Mouse (Mus musculus) myocyte (in vitro differentiated cells): ENCODE data around the gene Slc7a8. TPM values are rescaled to one million over a fixed set of nuclear protein-coding genes. Genes with fewer than 3 reads are reported as not detected.

ENCODE experiments used
- H3K27me3 ChIP-seq: one replicate; pipeline ENCODE4 v1.6.1; 2011; ENCODE audit not compliant: control insufficient read depth, insufficient read depth, insufficient read length
- H3K36me3 ChIP-seq: one replicate; pipeline ENCODE4 v1.6.1; 2011; ENCODE audit not compliant: control insufficient read depth, insufficient read depth
- H3K4me2 ChIP-seq: one replicate; pipeline ENCODE4 v1.6.1; 2011; ENCODE audit warnings: low read depth, control low read depth
- H3K4me3 ChIP-seq: one replicate; pipeline ENCODE4 v1.5.1; 2011; ENCODE audit warnings: mild to moderate bottlenecking, control low read depth, moderate library complexity
- H3K79me2 ChIP-seq: one replicate; pipeline ENCODE4 v1.6.1; 2011; ENCODE audit not compliant: control insufficient read depth, insufficient read depth
- H3ac ChIP-seq: one replicate; pipeline ENCODE4 v1.6.1; 2011; ENCODE audit not compliant: control insufficient read depth, insufficient read length
- CEBPB ChIP-seq: IDR thresholded peaks from 2 replicates; pipeline ENCODE4 v1.6.1; 2011; ENCODE audit warnings: mild to moderate bottlenecking, moderate library complexity; ENCODE audit not compliant: poor library complexity, insufficient read depth, severe bottlenecking
- E2F4 ChIP-seq: IDR thresholded peaks from one replicate; pipeline ENCODE4 v1.6.1; 2011; ENCODE audit warnings: mild to moderate bottlenecking, control low read depth, moderate library complexity; ENCODE audit not compliant: insufficient read depth
- MAX ChIP-seq: IDR thresholded peaks from one replicate; pipeline ENCODE4 v1.6.1; 2011; ENCODE audit warnings: low read depth, mild to moderate bottlenecking, control low read depth
- MYOD1 ChIP-seq, 3 experiments: IDR thresholded peaks; one replicate each; pipeline ENCODE4 v1.6.1; 2011; ENCODE audit warnings: control low read depth in 2 of 3, low read depth in 2 of 3, mild to moderate bottlenecking in 2 of 3, moderate library complexity in 1 of 3; ENCODE audit not compliant: insufficient read length in 2 of 3, control insufficient read depth in 1 of 3
- MYOG ChIP-seq, 3 experiments: IDR thresholded peaks; one replicate each; pipeline ENCODE4 v1.6.1; 2011; ENCODE audit warnings: control low read depth in 2 of 3, low read depth in 2 of 3, mild to moderate bottlenecking in 2 of 3; ENCODE audit not compliant: insufficient read length in 2 of 3, control insufficient read depth in 1 of 3, insufficient read depth in 1 of 3
- POLR2A ChIP-seq: IDR thresholded peaks from one replicate; pipeline ENCODE4 v1.6.1; 2011; ENCODE audit warnings: low read depth, mild to moderate bottlenecking, control low read depth, moderate library complexity; ENCODE audit not compliant: insufficient read length
- POLR2AphosphoS2 ChIP-seq: IDR thresholded peaks from one replicate; pipeline ENCODE4 v1.6.1; 2011; ENCODE audit warnings: low read depth, control low read depth; ENCODE audit not compliant: insufficient read length
- REST ChIP-seq: IDR thresholded peaks from one replicate; pipeline ENCODE4 v1.6.1; 2011; ENCODE audit warnings: mild to moderate bottlenecking, control low read depth, moderate library complexity; ENCODE audit not compliant: insufficient read depth, insufficient read length
- SRF ChIP-seq: IDR thresholded peaks from one replicate; pipeline ENCODE4 v1.6.1; 2011; ENCODE audit warnings: low read depth; ENCODE audit not compliant: control insufficient read depth, insufficient read length
- TCF3 ChIP-seq: IDR thresholded peaks from one replicate; pipeline ENCODE4 v1.6.1; 2011; ENCODE audit warnings: low read depth, control low read depth; ENCODE audit not compliant: insufficient read length
- USF1 ChIP-seq: IDR thresholded peaks from one replicate; pipeline ENCODE4 v1.6.1; 2011; ENCODE audit warnings: low read depth, mild to moderate bottlenecking, control low read depth, moderate library complexity
- polyA plus RNA-seq: library from polyadenylated mRNA; unstranded; fragments of >200 nt; fragmentation: generic; extraction: Trizol; gene quantifications from one replicate; pipeline ENCODE4 v1.2.1, GENCODE M21; 2012; ENCODE audit warnings: missing spikeins

Slc7a8 gene
- polyA plus RNA-seq, 1 experiment: not detected

- Histone ChIP-seq H3K36me3 (peaks cover 14% of the 10 kb centered on the region), H3K4me3 (peak within 1 kb of the TSS; percentile 95), H3K79me2 (peaks cover 73% of the 10 kb centered on the region), H3K27me3 (no peaks in the 10 kb centered on the region), H3ac (peak within 1 kb of the TSS; percentile 99), H3K4me2 (peak within 1 kb of the TSS; percentile 76)
- TF ChIP-seq POLR2A (peak; percentile 77), CEBPB (no peak), MYOG (IDR thresholded peaks at IDR 0.05; ENCODE audit: control insufficient read depth in 1 of 3, insufficient read depth in 1 of 3, insufficient read length in 2 of 3, low read depth in 2 of 3) (no peak), POLR2AphosphoS2 (peak; percentile 85), USF1 (no peak), E2F4 (no peak)
Measured at GRCm38 (mm10) chr14:54686522-54687143, 95.1 kb downstream of the Slc7a8 start, which contains the start of gene Acin1. Gene Acin1, minus strand, starts transcription at chr14:54686931.

DNA sequence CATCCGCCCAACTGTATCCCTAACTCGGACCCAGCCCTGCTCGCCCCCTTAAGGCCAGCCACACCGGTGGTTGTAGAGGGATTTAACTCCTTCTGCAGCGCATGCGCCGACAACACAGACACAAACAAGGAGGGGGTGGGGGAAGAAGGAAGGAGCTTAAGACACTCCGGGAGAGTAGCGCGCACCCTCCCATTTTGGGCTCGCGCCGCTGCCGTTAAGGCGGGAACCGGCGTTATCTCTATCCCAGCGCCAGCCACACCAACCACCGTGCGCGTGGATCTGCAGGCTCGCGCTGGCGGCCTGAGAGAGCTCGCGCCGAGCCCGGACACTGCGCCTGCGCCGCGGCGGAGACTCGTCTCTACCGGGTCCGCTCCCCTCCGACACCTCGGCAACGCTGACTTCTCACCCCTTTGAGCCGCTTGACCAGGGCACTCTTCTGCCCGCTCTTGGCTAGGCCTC, 95.7 kb downstream of the Slc7a8 start, which contains the start of gene 1700123O20Rik:
Gene 1700123O20Rik, plus strand, starts transcription at position 154 of the 459 bp plus-strand sequence.
- peak within 1 kb of the TSS; percentile 95 for H3K4me3 ChIP-seq
- H3K79me2 ChIP-seq: peaks cover 75% of the 10 kb centered on the region
- peak within 1 kb of the TSS; percentile 99 for H3ac ChIP-seq
- TF ChIP-seq MYOD1 (IDR thresholded peaks at IDR 0.05; ENCODE audit: control insufficient read depth in 1 of 3, insufficient read length in 2 of 3, low read depth in 2 of 3) (no peak), MYOG (IDR thresholded peaks at IDR 0.05; ENCODE audit: control insufficient read depth in 1 of 3, insufficient read depth in 1 of 3, insufficient read length in 2 of 3, low read depth in 2 of 3) (peak in 1 of 3 experiments; percentile 23)
- peaks cover 14% of the 10 kb centered on the region for H3K36me3 ChIP-seq
- peak within 1 kb of the TSS; percentile 76 for H3K4me2 ChIP-seq
- H3K27me3 ChIP-seq: no peaks in the 10 kb centered on the region

GRCm38 (mm10) chr14:54685471-54685870, 96.3 kb downstream of the Slc7a8 start:
- Histone ChIP-seq H3K79me2 (peaks cover 80% of the 10 kb centered on the region), H3K4me2 (peak overlapping the region; percentile 76), H3K36me3 (peaks cover 14% of the 10 kb centered on the region), H3K4me3 (peak overlapping the region; percentile 95), H3ac (peak overlapping the region; percentile 99), H3K27me3 (no peaks in the 10 kb centered on the region)
- TF ChIP-seq MAX (no peak), MYOG (IDR thresholded peaks at IDR 0.05; ENCODE audit: control insufficient read depth in 1 of 3, insufficient read depth in 1 of 3, insufficient read length in 2 of 3, low read depth in 2 of 3) (no peak)

GRCm38 (mm10) chr14:54682396-54682795, 99.3 kb downstream of the Slc7a8 start:
- peaks cover 25% of the 10 kb centered on the region for H3K36me3 ChIP-seq
- TF ChIP-seq USF1 (no peak), POLR2AphosphoS2 (no peak), POLR2A (no peak), MYOG (IDR thresholded peaks at IDR 0.05; ENCODE audit: control insufficient read depth in 1 of 3, insufficient read depth in 1 of 3, insufficient read length in 2 of 3, low read depth in 2 of 3) (no peak), CEBPB (no peak), MYOD1 (IDR thresholded peaks at IDR 0.05; ENCODE audit: control insufficient read depth in 1 of 3, insufficient read length in 2 of 3, low read depth in 2 of 3) (no peak), REST (no peak), MAX (no peak), TCF3 (no peak), SRF (no peak), E2F4 (no peak)
- no peak overlapping the region for H3K4me2 ChIP-seq
- no peaks in the 10 kb centered on the region for H3K27me3 ChIP-seq
- no peak overlapping the region for H3ac ChIP-seq
- H3K79me2 ChIP-seq: peaks cover 55% of the 10 kb centered on the region
- H3K4me3 ChIP-seq: no peak overlapping the region

GRCm38 (mm10) chr14:54678657-54679304, 103.0 kb downstream of the Slc7a8 start:
- H3K27me3 ChIP-seq: no peaks in the 10 kb centered on the region
- no peak for TF ChIP-seq SRF
- no peak overlapping the region for H3ac ChIP-seq
- peaks cover 31% of the 10 kb centered on the region for H3K79me2 ChIP-seq
- no peak overlapping the region for H3K4me2 ChIP-seq
- peaks cover 30% of the 10 kb centered on the region for H3K36me3 ChIP-seq
- no peak overlapping the region for H3K4me3 ChIP-seq

GRCm38 (mm10) chr14:54676290-54676689, 105.5 kb downstream of the Slc7a8 start:
- Histone ChIP-seq H3K79me2 (peaks cover 9% of the 10 kb centered on the region), H3K4me2 (no peak overlapping the region), H3K4me3 (no peak overlapping the region), H3ac (no peak overlapping the region), H3K36me3 (peaks cover 26% of the 10 kb centered on the region), H3K27me3 (no peaks in the 10 kb centered on the region)
- TF ChIP-seq SRF: no peak
- TF ChIP-seq CEBPB: no peak
